Mouse (Mus musculus) cerebellum, postnatal 36 days (tissue): ENCODE results near the gene Erg.

Experiments
- DNase-seq, 2 experiments: peaks; one replicate each; pipeline ENCODE4 v3.0.0; 2021 to 2022; ENCODE audit warnings: mixed read lengths in 2 of 2

Erg gene

DNA sequence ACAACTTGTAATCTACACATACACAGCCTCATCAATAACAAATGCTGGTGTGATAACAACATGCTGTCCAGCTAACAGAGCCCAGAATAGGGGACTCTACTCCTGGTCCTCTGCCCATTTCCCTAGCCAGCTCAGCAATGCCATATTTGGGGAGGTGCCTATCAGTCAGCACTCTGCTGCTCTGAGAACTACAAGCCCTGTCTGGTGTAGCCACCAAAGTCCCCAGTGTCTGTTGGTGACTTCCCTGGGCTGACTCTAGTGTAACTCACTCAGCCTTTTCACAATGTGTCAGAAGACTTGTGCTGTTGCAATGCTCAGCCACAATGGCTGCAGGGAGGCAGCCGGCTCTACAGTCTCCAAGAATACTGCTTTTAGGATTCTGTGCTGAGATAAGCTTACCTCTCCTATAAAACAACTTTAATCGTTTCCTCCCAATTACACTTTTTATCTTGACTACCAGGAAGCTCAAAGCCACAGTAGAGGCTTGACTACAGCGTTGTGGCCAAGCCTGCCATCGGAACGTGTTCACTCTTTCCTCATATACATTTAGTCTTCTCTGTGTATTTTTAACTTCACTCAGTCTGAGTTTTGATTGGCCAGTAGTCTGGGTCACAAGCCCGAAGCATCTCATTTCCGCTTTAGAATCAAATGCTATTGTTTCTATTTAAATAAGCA, 201.0 kb downstream of the Erg start:
- DNase-seq = no peak

DNA sequence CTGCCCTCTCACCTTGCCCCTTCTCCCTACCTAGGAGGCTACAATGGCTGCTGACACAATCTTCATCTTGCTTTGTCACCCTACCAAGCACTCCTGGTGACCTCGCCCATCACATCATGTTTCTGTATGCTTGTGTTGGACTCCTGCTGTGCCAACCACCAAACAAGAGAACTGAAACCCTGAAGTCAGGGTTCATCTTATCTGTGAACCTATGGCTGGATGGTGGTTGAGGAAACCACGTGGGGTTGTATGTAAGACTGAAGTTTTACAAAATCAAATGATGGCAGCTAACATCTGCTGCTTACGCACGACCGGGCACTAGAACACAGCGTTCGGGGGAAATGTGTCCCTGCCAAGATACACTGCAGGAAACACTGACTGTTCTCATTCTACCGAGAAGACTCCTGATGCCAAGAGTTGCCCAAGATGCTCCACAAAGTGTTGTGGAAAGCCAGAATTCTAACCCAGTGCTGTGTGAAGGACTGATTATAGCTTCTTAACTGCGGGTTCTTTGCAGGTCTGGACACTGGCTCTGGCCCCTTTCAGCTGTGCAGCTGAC, 201.7 kb downstream of the Erg start:
- DNase-seq = no peak

DNA sequence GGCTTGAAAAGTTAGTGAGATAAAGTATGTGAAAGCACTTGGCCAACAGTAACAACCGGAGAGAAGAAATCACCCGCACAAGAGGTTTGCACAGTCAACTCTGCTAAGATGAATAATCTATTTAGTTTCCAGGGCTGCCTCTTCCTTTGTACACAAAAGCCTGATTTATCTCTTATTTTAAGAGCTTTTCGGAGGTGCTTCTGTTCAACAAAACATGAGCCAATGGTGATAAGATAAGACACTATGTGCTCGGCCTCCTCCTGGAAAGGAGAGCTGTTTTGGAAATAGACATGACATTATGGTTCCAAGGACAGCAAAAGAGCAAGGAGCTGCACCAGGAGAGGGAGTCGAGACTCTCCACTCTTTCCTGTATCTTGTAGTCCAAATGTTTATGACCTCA, 204.1 kb downstream of the Erg start:
- no peak for DNase-seq

DNA sequence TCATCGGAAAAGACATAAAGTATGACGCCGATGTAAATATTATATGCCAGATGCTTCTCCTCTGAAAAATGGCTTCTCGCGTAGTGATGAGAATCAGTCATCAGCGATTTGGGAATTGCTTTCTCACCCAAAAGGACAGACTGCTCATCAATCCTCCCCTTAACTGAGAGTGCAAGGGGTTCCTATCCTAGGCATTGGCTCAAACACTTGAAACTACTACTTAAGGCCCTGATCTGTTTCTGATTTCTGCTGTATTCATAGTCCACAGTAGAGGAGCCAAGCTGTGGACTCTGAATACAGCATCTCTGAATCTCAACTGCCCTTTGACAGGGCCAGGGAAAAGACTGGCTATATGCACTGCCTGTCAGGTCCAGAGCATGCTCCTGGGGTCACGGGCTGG, 209.6 kb downstream of the Erg start:
- no peak for DNase-seq

DNA sequence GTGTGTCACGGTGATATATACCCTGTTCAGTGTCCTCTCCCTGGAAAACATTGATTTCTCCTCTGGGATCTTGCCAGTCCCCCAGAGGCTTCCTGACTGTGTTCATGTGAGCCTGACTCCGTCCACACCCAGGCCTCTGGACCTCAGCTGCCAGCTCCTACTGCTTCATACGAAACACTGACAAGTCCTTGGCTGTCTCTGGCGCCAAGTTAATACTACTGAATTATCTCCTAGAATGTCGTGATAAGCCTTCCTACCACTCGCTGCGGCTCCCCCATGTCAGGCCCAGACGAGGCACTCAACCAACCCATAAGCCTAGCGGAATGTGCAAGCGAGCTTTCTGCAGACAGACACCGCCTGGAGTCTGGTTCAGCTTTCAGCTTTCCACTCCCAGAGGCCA, 210.0 kb downstream of the Erg start:
- no peak for DNase-seq

DNA sequence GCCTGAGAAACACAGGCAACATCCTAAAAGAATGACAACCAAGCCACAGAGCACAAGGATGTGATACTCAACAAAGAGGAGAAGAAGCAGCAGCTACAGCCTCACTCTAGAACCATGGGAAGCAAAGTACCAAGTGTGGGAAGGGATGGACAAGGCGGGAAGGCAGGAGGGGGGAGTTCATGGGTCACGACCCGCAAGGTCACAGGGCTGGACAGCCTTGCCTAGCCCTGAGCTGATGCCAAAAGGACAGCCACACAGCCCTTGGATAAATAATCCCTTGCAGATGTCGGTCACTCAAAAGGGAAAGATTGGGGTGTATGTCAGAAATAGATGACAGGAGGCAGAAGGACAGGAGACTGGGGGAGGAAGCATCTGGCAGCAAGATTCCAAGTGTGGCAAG, 211.7 kb downstream of the Erg start:
- no peak for DNase-seq

DNA sequence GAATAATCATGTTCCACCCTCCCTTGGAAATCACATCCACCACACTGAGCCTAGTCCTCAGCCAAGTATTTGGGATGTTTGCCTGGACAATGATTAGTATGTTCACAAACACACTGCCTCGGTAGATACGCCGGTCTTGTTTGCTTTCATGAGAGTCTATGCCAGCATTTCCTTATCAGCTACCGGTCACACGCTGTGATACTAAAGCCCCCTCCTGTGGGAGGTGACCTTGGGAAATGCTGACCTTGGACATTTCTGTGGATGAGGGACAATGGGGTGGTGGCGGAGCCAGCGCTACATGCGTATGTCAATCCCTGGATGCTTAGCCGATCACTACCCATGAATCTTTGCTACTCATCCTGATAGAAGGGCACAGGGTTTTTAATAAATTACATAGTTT, 213.4 kb downstream of the Erg start:
- DNase-seq = no peak

DNA sequence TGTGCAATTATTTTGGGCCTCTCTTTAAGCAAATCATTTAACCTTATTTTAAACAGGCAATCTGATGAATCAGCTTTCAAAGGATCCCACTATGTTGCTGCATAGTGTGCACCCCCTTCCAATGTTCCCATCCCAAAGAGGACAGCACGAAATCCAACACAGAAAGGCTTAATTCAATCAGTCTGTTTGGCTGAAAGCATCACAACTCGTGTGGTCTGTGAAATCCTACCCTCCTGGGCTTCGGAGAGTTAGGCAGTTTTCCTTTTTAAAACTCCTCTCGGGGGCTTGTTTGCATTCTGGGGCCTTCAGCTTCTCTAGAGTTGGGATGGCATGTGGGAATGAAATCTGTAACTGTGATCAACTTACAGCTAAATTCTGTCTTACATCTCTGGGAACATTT, 214.7 kb downstream of the Erg start:
- no peak for DNase-seq

DNA sequence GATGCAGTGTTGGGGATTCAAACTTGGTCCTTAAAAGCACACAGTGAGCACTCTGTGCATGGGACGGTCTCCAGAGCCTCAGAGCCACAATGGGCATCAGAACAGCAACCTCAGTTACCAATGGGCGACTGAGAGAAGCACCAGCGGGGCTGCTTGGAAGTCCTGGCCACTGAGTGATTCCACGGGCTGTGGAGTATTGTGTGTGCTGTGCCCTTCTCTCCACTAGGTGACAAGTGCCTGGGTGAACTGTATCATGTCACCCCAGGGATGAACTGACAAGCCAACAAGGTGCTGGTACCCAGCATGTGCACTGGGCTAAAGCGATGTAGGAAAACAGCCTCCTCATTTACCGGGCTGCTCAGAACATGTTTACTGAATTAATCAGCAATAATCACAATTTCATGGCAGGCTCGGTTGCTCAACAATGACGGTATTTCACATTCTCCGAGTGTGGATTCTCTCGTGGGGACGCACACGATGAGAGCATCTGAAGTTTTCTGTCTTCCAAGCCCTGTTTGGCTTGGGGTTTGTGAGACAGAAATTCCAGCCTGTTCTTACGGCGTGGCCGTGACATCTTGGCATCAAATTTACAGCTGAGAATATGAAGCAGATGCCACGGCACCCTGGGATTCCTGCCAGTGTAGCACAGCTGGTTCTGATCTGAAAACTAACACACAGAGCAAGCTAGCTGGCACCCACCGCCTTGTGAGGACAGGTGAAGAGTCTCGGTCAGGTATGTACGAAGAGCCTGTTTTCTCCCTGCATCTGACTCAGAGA, 219.2 kb downstream of the Erg start:
- no peak for DNase-seq

DNA sequence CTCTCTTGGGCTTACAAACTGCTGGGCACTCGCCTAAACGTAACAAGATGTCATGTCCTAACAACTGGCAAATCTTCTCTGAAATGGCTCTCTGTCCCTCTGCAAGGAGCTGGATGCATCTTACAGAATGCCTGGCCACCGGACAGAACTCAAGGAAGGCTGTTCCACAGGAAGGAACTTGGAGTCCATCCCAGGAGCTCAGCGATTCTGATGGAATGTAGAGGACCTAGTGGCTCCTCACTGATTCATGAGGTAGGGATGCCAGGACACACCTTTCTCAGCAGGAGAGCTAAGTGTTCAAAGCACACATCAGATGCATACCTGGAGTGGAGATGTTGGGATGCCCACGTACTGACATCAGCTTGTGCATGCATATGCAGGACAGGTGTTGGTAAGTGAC, 221.2 kb downstream of the Erg start:
- peak in 1 of 2 experiments; percentile 21 for DNase-seq

DNA sequence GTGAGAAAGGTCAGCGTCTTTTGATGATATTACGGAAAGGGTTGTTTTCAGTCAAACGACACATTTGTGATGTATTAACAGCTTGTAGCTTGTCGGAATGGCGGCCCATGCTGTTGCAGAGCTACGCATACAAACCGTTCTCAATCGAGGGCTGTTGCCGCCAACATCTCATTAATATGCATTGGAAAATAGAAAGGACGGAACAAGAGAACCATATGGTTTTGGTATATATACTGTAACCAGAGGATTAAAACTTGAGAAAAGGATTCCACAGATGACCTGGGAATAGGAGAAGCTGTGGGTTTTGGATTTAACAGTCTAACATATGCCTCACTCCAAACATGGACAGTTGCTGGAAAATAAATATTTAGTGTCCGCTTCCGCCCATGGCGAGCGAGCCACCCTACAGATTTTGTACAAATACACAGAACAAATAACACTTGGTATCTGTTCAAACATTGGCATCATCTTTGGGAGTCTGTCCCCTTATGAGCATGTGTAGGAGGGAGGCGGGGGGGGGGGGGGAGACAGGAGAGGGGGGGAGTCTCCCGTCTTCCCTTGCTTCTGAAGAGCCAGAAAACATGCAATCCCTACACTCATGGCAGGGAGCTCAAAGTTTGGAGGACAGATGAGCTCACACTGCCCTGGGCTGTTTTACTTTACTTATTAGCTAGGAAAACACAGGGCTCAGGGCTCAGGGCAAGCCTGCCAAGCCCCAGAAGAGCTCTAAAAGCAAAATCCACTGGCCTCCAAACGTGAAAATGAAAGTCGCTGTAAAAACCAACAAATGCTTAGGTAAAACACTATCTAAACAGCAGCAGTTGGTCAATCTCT, 222.5 kb downstream of the Erg start:
- DNase-seq = no peak

DNA sequence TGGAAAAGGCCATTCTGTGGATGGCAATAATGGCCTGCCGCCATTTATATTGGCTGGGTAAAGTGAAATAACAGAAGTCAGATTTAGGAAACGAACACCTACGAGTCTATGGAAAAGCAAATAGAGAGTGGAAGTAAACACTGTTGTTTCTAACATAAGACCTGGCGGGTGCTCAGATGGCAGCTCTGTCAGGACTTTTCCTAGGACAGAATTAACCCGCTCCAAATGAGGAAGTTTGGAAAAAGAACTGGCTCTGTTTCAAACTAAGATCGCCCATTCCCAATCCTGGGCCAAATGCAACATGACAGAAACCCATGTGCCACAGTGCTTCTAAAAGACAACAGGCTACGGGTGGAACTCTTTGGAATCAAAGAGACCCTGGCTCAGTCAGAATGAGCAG, 224.4 kb downstream of the Erg start:
- no peak for DNase-seq

DNA sequence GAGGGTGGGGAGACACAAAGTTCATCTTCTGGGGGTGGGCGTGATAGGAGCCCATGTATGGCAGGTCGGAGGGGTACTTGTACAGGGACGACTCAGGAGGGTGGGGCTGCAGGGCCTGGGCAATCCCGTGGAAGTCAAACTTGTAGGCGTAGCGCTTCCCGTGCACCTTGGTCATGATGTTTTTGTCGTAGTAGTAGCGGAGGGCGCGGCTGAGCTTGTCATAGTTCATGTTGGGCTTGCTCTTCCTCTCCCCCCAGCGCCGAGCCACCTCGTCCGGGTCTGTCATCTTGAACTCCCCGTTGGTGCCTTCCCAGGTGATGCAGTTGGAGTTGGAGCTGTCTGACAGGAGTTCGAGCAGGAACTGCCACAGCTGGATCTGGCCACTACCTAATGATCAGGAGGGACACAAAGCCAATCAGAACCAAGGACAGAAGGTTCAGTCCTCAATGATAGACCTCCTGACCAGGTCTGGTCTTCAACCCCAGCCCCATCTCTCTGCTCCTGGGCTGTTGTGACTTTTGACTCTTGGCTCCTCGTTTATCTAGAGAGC, 225.4 kb downstream of the Erg start:
- no peak for DNase-seq

DNA sequence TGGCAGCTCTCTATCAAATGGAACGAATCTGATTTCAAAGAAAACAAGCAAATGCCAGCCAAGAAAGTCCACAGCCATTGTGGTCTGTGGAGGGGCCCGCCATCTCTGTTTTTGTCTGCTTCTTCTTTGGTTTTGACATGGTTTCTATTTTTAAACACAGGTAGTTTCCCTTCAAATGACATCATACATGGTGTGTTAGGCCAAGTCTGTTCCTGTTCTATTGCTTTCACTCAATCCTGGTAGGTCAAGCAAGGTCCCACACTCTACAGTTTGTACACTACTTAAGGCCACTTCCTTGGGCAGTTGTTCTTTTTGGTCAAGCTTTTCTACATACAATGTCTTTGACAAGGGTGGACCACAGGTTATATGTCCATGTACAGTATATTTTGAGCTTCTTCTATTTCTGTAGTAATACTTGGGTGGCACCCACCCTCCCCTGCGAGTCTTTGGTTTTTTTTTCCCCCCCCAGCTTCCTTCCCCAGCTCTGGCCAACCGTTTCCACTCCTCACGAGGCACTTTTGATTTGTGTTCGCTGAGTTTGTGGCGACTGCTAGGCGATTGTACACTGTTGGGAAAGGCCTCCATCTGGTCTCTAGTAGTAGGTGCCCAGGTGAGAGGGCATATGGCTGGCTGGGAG, 226.1 kb downstream of the Erg start:
- DNase-seq = no peak

DNA sequence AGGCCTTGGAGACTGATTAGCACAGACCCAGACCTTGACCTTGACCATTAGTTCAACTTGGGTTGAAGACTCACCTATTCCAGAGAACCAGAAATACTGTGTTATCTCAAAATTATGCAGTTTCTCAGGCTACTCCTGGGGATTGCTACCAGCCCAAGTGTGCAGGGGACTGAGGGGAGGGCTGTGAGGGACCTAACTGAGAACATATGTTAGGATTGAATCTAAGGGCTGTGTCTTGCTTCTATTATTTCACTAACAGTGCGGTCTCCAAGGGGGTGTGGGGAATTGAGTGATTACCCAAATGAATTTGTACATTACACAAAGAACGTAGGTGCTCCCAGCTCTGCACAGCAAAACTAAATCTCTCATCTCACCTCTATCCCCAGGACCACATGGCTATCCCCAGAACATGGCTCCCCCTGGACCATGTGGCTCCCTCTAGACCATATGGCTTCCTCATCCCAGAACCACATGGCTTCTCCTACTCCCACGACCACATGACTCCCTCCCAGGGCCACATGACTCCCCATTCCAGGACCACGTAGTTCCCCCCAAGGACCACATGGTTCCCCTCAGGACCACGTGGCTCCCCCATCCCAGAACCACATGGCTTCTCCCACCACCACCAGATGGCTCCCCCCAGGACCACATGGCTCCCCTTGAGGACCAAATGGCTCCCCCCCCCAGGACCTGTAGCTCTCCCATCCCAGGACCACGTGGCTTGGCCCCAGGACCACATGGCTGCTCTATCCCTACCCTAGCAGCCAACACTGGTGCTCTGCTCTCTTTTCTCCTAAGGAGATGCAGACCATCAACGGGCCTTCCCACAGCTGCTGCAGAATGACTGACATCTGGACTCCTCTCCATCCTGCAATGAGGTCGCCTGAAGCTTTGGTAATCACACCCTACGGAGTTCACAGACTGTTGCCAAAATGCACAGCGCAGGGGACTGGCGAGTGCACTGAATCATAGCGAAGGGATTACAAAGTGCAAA, 229.1 kb downstream of the Erg start:
- DNase-seq = no peak

DNA sequence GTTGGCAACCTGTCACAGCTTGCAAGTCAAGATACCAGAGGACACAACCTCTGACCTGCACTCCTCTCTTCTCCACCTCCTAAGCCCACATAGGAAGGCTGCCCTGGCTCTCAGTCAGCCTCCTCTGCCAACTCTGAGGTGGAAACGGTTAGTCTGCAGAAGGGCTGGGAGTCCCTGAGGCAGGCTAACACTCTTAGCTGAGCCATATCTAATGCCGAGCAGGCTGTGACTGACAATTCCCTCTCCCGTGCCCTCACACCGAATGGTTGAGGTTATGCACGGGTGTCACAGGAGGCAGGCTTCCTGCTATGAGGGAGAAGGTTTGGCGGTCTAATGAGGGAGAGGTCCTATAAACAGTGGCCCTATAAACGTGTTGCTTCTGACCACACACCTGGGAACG, 232.6 kb downstream of the Erg start:
- DNase-seq = no peak

DNA sequence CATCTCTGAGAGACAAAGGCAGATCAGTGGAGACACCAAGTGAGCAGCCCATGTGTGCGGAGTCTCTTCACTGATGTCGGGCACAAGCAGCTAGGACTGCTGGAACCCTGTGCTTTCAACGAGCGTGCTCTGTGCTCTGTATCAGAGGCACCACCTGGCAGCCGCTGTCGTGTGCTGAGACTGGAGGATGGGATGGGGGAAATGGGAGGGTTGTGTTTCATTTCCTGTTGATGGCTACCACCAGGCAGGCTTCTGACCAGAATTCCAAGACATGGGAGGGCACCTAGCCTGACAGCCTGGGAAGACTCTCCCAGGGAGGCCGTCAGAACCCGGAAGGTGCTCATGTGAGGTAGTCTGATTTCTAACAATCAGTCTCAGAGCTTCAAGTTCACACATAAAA, 234.1 kb downstream of the Erg start:
- DNase-seq = no peak

DNA sequence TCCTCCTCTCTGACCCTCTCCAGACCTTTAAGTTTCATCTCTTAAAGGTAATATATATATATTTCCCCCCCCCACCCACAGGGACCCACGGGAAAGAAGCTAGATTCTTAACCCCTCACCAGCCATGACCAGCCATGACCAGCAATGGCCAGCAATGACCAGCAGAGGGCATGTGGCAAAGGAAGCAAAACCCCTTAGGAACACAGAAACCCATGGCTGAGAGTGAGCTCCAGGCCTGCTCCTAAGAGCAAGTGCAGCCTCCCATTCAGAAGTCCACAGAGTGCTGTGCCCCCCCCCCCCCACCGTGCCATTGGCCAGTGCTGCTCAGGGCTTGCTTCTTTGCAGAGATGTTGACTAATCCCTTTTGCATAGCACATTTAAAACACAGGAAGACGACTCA, 235.9 kb downstream of the Erg start:
- peak; percentile 59 to 63 for DNase-seq

DNA sequence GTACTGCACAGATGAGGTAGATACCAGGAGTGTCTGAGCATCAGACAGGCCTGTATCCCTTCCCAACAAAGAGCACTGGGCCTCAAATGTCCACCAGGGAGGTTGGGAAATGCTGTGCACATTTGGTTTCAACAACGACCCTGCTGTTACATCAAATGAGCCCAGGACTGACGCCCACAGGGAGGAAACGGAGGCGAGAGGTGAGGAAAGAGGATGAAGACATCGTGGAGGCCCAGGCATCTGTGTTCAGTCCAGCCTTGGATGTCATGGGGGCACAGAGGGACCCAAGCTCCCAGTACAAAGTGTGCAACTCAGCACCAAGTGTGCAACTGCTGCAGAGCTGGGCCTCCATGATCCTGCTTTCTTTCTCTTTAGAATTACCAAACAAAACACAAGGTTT, 236.6 kb downstream of the Erg start:
- no peak for DNase-seq

DNA sequence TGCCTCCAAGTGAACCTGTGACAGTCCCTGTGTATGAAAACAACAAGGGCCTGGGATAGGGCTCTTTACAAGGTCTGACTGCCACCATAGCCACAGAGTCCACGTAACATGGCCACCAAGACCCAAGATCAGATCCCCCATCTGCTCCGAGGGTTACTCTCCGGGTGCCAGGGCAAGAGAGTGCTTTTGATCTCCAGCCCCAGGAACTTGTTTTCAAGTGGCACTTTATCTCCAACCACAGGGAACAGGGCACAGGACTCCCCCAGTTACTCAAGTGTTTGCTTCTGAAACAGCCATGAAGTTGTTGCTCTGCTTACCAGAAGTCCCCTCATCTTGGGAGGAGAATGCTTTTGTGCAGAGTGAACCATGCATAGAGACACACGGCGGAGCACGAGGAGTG, 237.0 kb downstream of the Erg start:
- DNase-seq = no peak

DNA sequence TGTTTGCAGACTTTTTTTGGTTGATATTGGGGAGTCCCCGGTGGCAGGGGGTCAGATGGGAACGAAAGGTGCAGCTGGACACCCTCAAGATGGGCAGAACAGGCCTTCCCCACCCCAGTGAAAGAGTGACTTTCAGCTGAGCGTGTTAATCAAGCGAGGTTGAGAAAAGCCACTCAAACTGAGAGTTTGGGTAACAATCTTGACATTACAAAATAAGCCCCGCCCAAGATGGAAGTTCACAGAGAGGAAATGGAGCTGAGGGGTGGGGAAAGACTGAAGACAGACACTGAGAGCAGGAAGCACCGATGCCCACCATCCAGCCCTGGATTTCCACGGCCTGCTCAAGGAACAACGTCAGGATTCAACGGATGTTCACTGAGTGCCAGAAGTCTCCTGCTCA, 237.8 kb downstream of the Erg start:
- DNase-seq = no peak
